Mouse (Mus musculus) heart, adult 9 months (tissue): ENCODE results near the gene Mccc1.

Experiments used
- DNase-seq, 2 experiments: peaks; one replicate each; pipeline ENCODE4 v3.0.0; 2022; ENCODE audit warnings: low spot score in 2 of 2

Gene Mccc1

DNA sequence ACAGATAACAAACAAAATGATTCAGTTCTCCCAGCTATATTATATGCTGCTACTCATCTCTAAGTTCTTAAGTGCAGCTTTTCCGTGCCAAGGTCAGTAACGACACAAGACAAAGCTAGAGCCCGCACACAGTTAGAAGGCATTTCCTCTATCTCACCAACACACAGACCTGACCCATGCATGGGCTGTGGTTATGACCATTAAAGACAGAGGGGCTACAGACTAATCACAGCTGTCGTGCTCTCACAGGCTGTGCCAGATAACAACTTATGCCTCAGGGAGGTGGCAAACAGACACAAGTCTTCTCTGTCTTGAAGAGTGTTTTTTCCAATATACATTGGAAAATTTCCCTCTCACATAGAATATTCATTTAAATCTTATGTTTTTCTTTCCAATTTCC lies 35.5 kb downstream of the Mccc1 start:
- no peak for DNase-seq

DNA sequence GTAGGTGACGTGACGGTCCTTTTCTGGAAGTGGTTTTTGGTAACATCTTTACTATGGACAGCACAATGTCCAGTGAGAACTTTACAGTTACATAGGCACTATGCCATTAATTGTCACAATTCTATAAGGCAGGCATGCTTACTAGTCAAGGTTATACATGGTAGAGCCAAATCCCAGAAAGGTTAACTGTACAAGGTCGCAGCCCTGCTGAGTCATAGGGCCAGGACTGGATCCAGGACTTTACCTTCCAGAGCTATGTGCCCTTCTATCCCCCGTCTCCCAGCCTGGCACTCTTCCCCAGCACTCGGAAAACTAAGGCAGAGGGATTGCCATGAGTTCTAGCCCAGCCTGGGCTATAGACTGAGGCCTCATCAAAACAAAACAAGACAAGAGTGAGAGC lies 36.6 kb downstream of the Mccc1 start:
- DNase-seq, result no peak

DNA sequence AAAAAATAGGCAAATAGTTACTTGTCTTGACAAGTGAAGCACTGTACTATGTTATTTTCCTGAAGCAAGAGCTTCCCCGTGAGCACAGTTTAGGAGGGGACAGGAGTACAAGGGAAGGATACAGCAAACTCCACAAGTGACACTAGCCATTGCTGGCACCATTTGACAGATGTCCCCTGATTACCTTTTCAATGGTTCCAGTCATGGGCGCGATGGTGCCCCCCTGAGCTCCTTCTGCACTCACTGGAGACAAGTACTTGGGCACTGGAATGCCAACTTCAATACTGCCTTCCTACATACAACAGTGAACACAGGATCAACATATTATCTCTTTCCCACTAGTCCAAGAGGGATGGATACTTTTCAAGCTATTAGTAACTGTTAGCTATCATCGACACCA lies 37.1 kb downstream of the Mccc1 start:
- no peak for DNase-seq

DNA sequence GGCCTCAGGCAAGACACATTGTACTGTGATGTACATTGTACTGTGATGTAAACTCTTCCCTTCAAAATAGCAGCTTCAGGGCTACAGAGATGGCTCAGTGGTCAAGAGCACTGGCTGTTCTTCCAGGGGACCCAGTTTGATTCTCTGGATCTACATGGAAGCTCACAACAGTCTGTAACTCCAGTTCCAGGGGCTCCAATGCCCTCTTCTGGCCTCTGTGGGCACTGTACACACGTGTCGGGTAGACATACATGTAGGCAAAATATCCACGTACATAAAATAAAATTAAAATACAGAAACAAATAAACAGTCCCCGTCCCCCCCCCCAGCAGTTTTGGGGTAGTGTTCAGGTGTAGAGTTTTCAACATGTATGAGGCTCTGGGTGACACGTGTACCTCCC lies 37.5 kb downstream of the Mccc1 start:
- no peak for DNase-seq

DNA sequence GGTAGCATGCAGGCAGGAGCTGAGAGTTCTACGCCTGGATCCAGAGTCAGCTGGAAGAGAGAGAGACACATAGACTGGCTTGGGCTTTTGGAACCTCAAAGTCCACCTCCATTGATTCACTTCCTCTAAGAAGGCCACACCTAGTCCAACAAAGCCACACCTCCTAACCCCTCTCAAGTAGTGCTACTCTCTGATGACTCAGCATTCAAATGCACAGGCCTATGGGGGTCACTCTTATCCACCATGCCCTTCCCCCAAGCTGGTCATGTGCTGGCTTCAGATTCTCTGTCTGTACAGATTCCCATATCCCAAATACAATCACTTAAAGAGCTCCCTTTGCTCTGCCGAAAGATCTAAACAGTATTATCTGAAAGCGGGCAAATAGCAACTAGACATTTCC lies 43.2 kb downstream of the Mccc1 start:
- no peak for DNase-seq

DNA sequence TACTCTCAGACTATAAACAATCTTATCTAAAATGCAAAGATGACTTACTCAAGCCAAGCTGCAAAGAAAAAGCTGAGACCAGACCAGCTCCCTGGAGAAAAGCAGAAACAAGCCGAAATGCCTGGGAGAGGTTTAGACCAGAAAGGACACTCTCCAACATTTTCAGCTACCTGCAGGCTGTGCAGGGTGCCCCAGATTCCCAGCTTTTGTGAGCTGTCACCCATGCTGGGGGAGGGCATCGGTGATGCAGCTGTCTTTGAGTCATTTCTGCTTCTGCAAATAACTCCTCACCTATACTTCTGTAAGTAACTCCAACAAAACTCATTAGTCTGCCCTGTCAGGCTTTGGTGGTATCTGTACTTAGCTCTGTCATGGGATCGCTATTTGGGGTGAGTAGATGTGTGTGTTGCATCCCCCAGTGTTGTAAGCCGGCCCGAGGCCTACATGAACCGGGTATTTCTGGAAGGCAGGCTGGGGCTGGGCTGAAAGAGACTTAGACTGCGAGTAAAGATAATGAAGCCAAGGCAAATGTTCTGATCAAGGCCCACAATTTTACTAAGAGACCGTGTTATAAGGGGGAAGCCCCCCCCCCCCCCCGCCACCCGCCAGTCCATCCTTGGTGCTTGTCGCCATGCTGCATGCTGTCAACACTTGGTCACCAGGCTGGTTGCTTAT lies 45.4 kb downstream of the Mccc1 start:
- DNase-seq, result no peak

DNA sequence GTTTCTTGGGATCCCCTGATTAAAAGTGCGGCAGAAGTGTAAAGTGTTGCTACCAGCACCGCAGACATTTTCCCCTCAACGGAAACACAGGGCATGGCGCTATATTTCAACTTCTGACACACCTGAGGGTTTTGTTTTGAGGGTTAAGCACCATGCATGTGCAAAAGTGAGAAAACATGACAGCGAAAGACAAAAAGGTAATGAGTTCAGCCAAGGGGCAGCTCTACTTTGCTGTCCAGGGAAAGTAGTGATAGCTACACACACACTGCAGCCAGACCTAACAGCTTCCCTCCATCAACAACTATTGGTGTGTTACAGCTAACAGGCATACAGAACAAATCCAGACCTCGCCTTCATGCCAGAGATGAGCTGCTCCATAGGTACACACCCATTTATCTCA lies 46.7 kb downstream of the Mccc1 start:
- DNase-seq, result no peak

DNA sequence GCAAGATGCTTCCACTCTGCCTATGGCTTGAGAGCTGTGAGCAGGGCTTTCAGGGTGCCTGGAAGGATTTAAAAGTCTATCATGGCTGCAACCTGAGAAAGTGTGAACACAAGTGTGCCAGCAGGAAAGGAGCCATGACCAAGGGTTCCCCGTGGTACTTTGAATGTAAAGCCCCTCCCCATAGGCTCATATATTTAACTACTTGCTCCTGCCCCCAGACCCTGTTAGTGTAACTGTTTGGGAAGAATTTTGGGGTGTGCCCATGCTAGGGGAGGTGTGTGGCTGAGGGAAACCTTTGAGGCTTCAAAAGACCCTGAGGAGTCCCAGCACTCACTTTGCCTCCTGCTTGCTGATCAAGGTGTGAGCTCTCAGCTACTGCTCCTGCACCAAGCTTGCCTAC lies 47.3 kb downstream of the Mccc1 start:
- no peak for DNase-seq

DNA sequence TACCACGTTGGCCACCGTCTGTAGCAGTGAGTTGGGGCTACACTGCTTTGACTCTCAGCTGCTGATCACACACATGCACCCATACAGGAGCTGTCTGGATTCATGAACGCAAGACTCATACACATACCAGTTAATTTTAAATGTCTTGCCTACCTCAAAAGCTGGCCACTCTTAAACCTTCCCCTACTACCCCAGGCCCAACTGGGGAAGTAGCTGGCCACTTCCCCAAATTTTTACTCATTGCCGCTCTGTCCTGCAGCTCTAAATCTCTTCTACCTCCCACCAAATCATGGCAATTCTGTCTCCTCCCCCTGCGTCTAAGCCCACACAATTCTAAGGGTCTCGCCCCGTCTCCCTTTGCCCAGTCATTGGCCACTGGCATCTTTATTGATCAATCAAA lies 52.3 kb downstream of the Mccc1 start:
- no peak for DNase-seq

DNA sequence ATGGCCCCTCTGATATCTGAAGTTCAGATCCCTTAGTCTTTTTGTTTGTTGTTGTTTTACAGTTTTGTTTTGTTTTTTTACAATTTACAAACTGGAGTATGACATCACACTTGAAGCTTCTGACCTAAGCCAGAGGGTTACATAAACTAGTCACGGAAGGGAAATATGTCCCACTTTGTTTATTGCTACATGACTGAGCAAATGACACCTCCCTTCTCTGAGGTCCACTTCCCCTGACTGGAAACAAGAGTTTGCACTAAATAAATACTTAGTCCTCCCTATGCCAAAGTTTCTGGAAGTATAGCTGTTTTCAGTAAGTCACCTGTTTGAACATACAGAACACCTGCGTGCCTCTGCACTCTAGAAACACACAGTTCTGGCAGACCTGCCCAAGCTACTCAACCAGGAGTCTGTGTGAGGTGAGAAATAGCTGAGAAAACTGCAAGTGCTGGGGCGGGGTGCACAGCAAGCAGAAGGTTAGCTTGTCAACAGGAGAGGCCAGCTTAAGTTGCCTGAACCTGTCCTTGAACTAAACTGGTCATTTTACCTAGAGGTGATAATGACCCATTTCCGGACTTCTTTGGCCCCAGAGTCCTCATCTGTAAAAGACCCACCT lies 59.9 kb downstream of the Mccc1 start:
- no peak for DNase-seq

DNA sequence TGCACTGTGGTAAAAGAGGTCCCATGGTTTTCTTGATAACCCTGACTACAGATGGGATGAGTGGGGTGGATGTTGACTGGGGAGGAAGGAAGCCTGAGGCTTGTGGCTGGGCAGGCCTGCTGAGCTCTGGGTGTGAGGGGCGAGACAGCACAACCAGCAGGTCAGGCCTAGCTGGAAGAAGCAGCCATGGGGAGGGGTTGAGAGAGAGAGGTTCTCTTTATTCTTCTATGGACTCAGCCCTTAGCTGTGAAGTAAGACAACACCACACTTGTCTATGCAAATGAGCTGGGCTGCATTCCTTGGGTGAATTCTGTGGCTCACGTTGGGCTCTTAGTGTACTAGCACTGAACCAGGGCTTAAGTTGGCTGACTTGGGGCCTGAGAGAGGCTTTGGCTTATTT lies 60.4 kb downstream of the Mccc1 start:
- no peak for DNase-seq

DNA sequence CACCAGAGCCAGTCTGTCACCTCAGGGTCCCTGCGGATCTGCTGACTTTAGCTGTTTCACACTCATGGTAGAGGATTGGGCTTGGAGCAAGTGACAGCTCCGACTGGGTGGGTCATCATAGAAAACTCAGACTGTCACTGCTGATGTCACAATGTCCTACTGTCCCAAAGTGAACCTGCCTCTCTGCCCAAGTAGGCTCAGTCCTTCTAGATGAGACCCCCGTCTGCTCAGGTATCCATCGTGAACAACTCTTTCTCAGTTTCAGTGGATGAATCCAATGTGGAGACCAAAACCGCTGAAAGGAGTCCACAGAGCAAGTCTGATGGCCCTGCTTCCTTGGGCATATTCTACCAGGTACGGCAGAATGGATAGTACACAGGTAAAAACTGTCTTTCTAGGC lies 63.1 kb downstream of the Mccc1 start, which contains the start of gene Dcun1d1:
Gene Dcun1d1, minus strand, starts transcription at position 101 of the 400 bp plus-strand sequence.
- no peak for DNase-seq

DNA sequence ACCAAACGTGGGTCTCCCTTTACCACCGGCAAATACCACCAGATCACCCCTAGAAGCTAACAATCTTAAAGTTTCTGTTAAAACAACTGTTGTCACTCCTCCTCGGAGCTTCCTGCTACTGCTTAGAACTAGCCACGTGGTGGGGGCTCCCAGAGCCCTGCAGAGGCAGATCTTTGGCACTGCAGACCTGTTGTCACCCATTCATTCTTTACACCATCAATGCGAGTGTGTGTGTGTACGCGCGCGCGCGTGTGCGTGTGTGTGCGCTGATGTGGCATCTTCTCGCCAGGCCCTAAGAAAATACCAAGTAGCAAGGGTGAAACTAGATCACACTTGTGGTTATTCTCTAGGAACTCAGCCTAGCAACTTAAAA lies 67.1 kb downstream of the Mccc1 start:
- DNase-seq, result peak in 1 of 2 experiments; percentile 7

DNA sequence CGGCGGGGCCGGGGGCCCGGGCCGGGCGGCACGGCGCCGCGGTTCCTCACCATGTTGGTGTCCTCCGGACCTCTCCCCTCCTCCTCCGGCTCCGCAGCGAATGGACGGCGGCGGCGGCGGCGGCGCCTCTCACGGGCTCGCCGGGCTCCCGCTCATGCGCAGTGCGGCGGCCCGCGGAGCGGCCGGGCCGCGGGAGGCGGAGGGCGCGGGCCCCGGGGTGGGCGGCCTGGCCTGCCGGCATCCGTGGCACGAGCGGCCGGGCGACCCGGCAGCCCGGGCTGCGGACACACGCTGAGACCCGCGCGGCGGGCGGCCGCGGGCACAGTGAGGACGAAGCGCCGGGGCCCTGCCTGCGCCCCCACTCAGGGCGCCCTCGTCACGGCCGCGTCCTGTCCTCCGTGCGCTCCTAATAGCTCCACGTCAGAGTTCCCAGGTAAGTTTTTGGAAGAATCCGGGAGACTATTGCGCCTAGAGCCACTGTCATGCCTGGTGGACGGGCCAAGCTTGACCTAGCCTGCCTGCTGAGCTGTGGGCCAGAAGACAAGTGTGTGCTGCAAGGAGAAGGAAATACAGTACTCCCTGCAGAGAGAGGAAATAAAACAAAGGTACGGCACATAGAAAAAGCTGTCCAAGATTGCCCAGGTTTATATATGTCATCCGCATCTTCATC lies 67.6 kb downstream of the Mccc1 start:
- peak; percentile 83 to 85 for DNase-seq

DNA sequence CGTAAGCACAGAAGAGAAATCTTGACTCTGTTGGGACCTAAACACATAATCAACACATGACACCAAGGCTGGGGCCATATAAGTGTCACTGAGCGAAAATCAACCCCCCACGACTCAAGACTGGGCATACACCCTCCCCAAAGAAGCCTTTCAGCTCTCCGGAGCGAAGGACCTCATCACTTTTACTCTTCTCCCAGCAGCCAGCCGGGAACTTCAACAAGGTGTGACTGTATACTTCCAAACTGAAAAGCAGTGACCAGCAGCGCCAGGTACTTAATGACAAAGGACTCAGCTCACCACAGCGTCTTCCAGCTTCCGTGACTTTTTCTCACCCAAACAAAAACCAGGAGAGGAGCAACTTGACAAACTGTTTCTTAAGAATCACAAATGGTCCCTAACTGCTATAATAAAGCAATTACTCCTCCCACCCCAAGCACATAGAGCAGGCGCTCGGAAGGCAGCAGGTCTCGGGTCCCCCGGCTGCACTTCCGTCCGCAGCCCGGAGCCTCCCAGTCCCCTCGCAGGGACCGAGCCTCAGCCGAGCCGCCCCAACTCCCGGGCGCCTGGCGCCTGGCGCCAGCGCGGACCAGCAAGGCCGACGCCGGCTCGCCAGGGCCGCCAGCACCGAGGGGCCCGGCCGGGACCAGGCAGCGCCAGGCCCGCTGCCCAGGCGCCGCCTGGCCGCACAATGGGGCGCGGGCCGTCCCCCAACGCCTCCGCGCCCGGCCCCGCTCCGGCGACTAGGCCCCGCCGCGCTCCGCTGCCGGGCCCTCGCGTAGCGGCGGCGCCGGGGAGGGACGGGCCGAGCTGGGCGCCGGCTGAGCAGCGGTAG lies 68.4 kb downstream of the Mccc1 start:
- peak; percentile 26 to 50 for DNase-seq

DNA sequence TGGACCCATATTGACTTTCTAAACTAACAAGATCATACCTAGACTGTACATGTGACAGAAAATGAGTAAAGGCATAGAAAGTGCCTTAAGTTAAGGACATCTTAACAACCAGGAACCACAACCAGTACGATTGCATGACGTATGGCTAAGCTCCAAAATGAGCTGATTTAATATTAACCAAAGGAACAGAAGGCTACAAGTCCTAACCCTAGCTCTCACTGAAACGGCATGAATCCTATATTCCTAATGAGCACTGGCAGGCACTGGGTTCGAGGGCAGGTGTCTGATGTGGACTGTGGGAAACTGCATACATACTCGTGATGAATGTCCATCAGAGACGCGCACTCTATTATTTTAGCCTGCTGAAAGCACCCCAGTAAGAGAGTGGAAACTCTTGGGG lies 69.1 kb downstream of the Mccc1 start:
- DNase-seq, result no peak

DNA sequence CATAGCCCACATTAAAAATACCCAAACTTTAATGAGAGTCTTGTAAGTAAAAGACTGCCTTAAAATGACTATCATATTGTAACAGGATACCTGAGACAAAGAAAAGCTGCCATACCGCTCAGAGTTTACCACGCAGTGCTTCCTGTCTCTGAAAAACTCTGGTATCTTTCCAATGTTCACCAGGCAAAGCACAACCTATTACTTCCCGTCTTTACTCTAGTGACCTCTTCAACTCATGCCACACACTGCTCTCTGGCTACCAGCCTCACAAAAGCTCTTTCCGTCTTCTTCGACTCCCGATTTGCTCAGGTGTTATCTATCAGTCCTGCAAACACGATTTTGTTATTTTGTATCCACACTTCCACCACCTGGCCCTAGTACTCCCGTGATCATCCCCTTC lies 70.6 kb downstream of the Mccc1 start:
- DNase-seq, result no peak

DNA sequence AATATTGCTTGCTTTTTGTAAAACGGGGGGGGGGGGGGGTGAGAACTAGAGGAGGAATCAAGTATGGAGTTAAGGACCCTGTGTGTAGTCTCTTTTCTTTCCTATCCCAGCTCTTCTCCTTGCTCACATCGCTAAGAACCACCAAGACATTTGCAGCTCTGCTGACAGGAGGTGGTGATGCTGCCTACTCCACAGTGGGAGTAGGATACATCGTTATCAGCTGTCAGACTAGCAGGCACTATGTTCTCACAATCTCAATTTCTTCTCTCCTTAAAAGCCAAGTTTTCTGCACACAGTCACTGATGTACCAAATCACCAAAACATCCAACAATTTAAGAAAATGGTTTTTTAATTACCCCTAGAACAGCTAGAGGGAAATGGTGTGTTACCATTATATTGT lies 71.1 kb downstream of the Mccc1 start:
- DNase-seq, result no peak

DNA sequence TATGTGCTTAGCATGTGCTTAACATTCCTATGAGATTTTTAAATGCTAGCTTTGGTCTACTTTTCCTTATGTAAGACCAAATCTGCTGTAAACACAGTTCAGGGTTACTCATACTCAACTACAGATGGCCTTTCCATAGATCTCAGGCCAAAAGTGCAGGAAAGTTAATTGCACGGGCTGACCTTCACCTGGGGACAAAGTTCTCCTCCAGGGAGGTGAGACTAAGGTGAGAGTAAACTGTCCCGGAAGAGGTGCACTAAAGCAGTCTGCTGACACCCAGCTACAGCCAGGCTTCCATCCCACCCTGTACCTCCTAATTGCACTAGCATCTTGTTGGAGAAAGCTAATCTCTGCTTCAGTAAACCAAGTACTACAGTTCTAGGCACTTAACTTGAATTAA lies 74.6 kb downstream of the Mccc1 start:
- DNase-seq, result no peak

DNA sequence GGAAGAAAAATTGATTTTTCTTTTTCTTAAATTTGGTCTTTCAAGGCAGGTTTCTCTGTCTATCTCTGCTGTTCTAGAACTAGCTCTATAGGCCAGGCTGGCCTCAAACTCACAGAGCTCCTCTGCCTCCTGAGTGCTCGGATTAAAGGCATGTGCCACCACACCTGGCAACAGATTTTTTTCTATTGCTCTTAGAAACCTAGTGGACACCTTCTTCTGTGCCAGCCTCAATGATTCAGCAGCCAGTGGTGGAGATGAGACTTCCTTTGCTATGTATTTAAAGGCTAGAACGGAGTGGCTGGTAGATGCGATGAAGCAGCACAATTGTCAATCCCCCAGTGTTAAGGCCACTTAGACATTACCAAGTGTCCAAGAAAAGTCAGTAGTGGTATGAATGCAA lies 76.5 kb downstream of the Mccc1 start:
- DNase-seq, result no peak

DNA sequence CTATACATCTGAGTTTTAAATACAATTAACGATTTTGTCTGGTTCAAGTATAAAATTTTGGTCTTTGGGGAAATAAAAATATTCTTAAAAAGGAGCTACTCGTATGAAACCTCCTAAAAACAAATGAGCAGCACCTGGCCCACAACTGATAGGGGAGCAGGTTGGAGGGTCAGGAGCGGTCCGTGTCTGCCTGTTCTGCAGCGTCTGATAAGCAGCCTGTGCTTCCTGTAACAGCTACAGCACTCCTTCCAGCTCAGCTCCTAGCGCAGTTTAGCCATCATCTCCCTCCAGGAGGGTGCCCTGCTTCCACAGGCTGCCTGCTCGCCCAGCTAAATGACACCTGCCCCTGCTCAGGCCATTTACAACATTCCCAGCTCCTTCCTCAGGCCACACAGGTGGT lies 77.0 kb downstream of the Mccc1 start:
- DNase-seq, result no peak

DNA sequence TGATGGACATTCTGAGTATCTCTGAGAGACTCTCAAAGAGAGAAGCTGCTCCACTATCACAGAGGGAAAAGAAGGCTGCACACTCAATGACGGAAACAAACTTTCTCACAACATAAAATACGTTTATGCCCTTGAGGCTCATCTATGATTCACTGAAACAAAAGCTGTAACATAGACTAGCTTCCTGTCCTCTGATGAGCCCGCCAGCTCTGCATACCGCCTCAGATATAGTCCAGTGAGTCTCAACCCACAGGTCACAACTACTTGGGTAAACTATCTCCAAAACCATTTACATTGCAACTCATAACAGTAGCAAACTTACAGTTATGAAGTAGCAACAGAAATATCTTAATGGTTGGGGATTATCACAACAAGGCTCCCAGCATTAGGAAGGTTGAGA lies 78.0 kb downstream of the Mccc1 start:
- no peak for DNase-seq

DNA sequence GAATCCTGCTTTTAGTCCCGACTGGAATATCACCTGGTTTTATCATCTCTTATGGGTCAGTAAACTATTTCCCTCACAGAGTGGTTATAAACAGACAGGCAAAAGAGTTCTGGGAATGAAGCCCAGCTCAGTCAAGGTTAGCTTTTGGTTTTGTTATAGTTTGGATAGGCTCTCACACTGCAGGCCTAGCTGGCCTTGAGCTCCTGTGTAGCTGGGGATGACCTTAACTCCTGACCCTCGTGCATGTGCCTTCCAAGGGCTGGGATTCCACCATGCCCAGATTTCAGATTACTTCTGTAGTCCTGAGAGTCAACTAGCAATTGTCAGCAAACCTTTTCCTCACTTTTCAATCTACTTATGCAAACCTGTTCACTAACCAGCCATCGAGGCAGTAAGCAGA lies 82.2 kb downstream of the Mccc1 start:
- DNase-seq, result no peak
